Mouse (Mus musculus) E14TG2a.4 (cell line): ENCODE data around the gene Sestd1.

ENCODE experiments used
- H3K27me3 ChIP-seq: 2 replicates; pipeline ENCODE4 v1.6.1; 2014; ENCODE audit warnings: low read length, control low read depth; ENCODE audit not compliant: insufficient read depth
- H3K36me3 ChIP-seq: 2 replicates; pipeline ENCODE4 v1.6.1; 2014; ENCODE audit warnings: low read length, control low read depth; ENCODE audit not compliant: insufficient read depth
- H3K4me1 ChIP-seq: replicated peaks from 2 replicates; pipeline ENCODE4 v1.6.1; 2014; ENCODE audit warnings: low read depth, low read length, control low read depth
- H3K4me3 ChIP-seq: replicated peaks from 2 replicates; pipeline ENCODE4 v1.5.1; 2014; ENCODE audit warnings: mild to moderate bottlenecking, low read length
- H3K9me3 ChIP-seq: 2 replicates; pipeline ENCODE4 v1.6.1; 2014; ENCODE audit warnings: low read length, control low read depth
- CTCF ChIP-seq: conservative IDR thresholded peaks from 2 replicates; pipeline ENCODE4 v1.5.1; 2014; ENCODE audit warnings: low read length
- NANOG ChIP-seq: IDR thresholded peaks from 2 replicates; pipeline ENCODE4 v1.6.1; 2014; ENCODE audit warnings: borderline replicate concordance, low read length, mixed read lengths
- POU5F1 ChIP-seq: IDR thresholded peaks from 2 replicates; pipeline ENCODE4 v1.6.1; 2014; ENCODE audit warnings: low read length, borderline replicate concordance

Sestd1 gene

GRCm38 (mm10) chr2:77191811-77192210 lies 88.6 kb downstream of the Sestd1 start:
- no peak for TF ChIP-seq POU5F1
- no peak for TF ChIP-seq NANOG
- H3K9me3 ChIP-seq = no peaks in the 10 kb centered on the region
- H3K4me3 ChIP-seq = no peak overlapping the region
- H3K4me1 ChIP-seq = no peaks in the 10 kb centered on the region
- peaks cover 2% of the 10 kb centered on the region; the same call in 1 of the 2 replicates for H3K36me3 ChIP-seq
- no peaks in the 10 kb centered on the region for H3K27me3 ChIP-seq

DNA sequence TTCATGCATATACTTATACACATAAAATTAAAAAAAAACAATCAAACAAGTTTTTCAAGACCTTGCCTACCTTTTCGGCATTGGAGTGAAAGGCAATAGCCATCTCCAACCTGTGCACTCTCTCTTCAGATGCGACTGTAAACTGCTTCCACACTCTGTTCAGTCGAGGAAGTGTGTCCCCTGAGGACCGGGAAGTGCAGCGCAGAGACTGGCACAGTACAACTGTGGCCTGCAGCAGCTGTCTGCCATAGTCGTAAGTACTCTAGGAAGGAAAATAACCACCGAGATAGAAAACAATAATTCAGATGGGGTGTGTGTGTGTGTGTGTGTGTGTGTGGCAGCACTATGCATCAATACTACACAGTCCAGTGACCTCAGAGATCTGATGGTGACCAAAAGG lies 89.5 kb downstream of the Sestd1 start:
- no peak overlapping the region for H3K4me3 ChIP-seq
- H3K27me3 ChIP-seq = no peaks in the 10 kb centered on the region

GRCm38 (mm10) chr2:77190301-77190700 lies 90.1 kb downstream of the Sestd1 start:
- H3K36me3 ChIP-seq = peaks cover 3% of the 10 kb centered on the region; the same call in 1 of the 2 replicates
- H3K4me3 ChIP-seq = no peak overlapping the region
- H3K4me1 ChIP-seq = no peaks in the 10 kb centered on the region
- no peaks in the 10 kb centered on the region for H3K9me3 ChIP-seq
- TF ChIP-seq CTCF = no peak
- TF ChIP-seq NANOG = no peak
- H3K27me3 ChIP-seq = no peaks in the 10 kb centered on the region

More for the DNA sequence above, 89.5 kb downstream of the Sestd1 start:
- H3K4me1 ChIP-seq = no peaks in the 10 kb centered on the region
- H3K9me3 ChIP-seq = no peaks in the 10 kb centered on the region
- TF ChIP-seq CTCF (no peak), POU5F1 (no peak), NANOG (no peak)
- peaks cover 3% of the 10 kb centered on the region; the same call in 1 of the 2 replicates for H3K36me3 ChIP-seq

GRCm38 (mm10) chr2:77189671-77190070 lies 90.7 kb downstream of the Sestd1 start:
- H3K4me3 ChIP-seq = no peak overlapping the region
- TF ChIP-seq NANOG = no peak
- TF ChIP-seq POU5F1 = no peak
- TF ChIP-seq CTCF = no peak
- H3K36me3 ChIP-seq = peaks cover 3% of the 10 kb centered on the region; the same call in 1 of the 2 replicates
- no peaks in the 10 kb centered on the region for H3K4me1 ChIP-seq
- no peaks in the 10 kb centered on the region for H3K27me3 ChIP-seq
- H3K9me3 ChIP-seq = no peaks in the 10 kb centered on the region

DNA sequence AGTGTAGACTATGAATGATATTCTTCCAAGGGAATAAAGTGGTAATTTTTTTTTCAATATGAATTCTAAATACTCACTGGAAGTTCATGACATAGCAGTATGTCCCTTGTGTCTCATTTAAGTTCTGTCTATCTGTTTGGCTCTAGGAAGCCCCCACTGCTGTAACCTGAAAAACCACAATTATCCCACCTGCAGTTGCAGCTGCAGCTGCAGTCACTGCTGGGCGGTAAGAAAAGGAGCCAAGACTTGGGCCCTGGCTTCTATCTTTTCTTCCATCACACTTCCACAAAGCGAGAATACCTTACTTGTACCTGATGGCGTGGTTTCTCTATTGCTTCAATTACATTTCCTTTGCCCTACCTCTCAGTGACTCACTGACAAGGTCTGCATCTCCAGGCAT lies 92.9 kb downstream of the Sestd1 start:
- no peaks in the 10 kb centered on the region for H3K9me3 ChIP-seq
- H3K36me3 ChIP-seq = peaks cover 3% of the 10 kb centered on the region; the same call in 1 of the 2 replicates

DNA sequence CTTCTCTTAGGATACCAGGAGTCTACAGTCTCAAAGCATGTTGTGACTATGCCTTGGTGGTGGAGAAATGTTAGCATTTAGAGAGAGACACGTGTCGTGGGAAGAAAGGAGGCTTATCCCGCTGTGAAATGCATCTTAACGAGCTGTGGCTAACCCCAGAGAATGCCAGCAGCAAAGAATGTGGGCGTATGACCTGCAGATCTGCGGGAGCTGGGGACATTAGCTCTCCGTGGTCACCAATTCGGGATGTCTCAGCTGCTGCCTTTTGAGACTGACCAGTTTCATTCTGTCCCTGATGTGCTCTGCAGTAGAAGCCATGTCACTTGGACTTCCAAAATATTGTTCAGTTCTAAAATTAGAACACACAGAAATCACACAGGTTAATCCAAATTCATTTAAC lies 93.5 kb downstream of the Sestd1 start:
- Histone ChIP-seq H3K4me3 (no peak overlapping the region), H3K36me3 (peaks cover 3% of the 10 kb centered on the region; the same call in 1 of the 2 replicates), H3K9me3 (no peaks in the 10 kb centered on the region), H3K27me3 (no peaks in the 10 kb centered on the region), H3K4me1 (no peaks in the 10 kb centered on the region)
- TF ChIP-seq NANOG (no peak), CTCF (no peak), POU5F1 (no peak)

More for the DNA sequence above, 92.9 kb downstream of the Sestd1 start:
- Histone ChIP-seq H3K4me3 (no peak overlapping the region), H3K27me3 (no peaks in the 10 kb centered on the region), H3K4me1 (no peaks in the 10 kb centered on the region)
- TF ChIP-seq POU5F1 (no peak), NANOG (no peak), CTCF (no peak)

DNA sequence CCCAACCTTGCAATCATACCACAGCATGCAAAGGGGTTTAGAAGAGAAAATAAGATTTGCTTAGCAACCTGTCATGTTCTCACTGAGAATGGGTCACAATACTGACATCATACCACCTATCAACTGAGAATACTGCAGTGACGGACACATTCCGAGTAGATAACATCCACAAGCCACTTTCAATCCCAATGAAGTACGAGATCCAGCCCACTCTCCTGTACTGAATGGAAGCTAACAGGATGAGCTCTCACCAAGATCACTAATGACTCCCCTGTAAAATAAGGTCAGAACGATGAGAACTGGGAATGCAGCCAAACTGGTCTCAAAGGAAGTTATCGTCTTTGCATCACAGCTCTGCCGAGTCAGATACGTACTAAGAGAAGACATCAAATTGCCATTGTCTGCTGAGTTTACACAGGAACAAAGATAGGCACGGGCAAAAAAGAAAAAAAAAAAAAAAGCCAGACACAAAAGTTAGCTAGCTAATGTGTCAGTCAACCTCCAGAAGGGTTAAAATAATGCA lies 96.3 kb downstream of the Sestd1 start:
- Histone ChIP-seq H3K4me3 (no peak overlapping the region), H3K9me3 (peaks cover 5% of the 10 kb centered on the region; the same call in 1 of the 2 replicates), H3K4me1 (no peaks in the 10 kb centered on the region), H3K27me3 (no peaks in the 10 kb centered on the region), H3K36me3 (peaks cover 3% of the 10 kb centered on the region; the same call in 1 of the 2 replicates)
- TF ChIP-seq POU5F1 (no peak), NANOG (no peak), CTCF (no peak)

GRCm38 (mm10) chr2:77183646-77184045 lies 96.7 kb downstream of the Sestd1 start:
- peaks cover 7% of the 10 kb centered on the region; the same call in 1 of the 2 replicates for H3K9me3 ChIP-seq
- no peak for TF ChIP-seq CTCF
- no peak for TF ChIP-seq NANOG
- no peak for TF ChIP-seq POU5F1
- H3K4me1 ChIP-seq = no peaks in the 10 kb centered on the region
- no peaks in the 10 kb centered on the region for H3K27me3 ChIP-seq
- H3K36me3 ChIP-seq = peaks cover 3% of the 10 kb centered on the region; the same call in 1 of the 2 replicates
- H3K4me3 ChIP-seq = no peak overlapping the region

DNA sequence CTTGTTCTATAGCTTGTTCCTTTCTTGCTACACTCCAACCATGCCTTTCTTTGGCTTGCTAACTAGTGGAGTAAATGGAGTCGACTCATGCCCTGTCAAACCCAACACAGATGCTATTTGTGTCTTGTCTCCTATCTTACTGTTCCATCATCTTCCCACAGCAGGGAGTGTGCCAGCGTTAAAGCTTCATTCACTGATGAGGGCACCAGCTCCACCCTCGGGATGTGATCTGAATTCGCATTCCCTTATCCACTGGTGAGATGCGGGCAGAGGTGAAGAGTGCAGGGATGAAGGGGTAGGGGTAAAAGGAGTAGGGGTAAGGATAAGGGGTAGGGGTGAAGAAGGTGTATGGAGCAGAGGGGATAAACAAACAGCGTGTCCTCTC lies 97.4 kb downstream of the Sestd1 start:
- Histone ChIP-seq H3K27me3 (no peaks in the 10 kb centered on the region), H3K4me1 (no peaks in the 10 kb centered on the region), H3K4me3 (no peak overlapping the region), H3K9me3 (peaks cover 7% of the 10 kb centered on the region; the same call in 1 of the 2 replicates), H3K36me3 (peaks cover 3% of the 10 kb centered on the region; the same call in 1 of the 2 replicates)
- TF ChIP-seq NANOG (no peak), CTCF (no peak), POU5F1 (no peak)
